Mouse (Mus musculus) heart, postnatal 0 days (tissue): ENCODE data around the gene Zfp286. TPM values are rescaled to one million over a fixed set of nuclear protein-coding genes. Genes with fewer than 3 reads are reported as not detected.

Experiments
- ATAC-seq: fragments of 200-750 bp; cut with Nextera tagmentation; 2 replicates; pipeline ENCODE4 v1.8.0; 2017; ENCODE audit warnings: low read depth, moderate number of reproducible peaks, moderate library complexity; ENCODE audit not compliant: insufficient read depth
- DNase-seq: peaks from one replicate; pipeline ENCODE4 v3.0.0-alpha.2; 2016; ENCODE audit warnings: low spot score
- H3K27ac ChIP-seq: fragments of 300-500 bp; sonication (generic); 2 replicates; pipeline ENCODE4 v1.5.1; 2014; ENCODE audit warnings: low read depth, mild to moderate bottlenecking
- H3K27me3 ChIP-seq: fragments of 300-500 bp; sonication (generic); 2 replicates; pipeline ENCODE4 v1.6.1; 2014; ENCODE audit warnings: low read length, mixed read lengths; ENCODE audit not compliant: control insufficient read depth, insufficient read depth
- H3K36me3 ChIP-seq: fragments of 300-500 bp; sonication (generic); replicated peaks from 2 replicates; pipeline ENCODE4 v1.6.1; 2014; ENCODE audit warnings: low read length, mixed read lengths; ENCODE audit not compliant: control insufficient read depth, insufficient read depth
- H3K4me1 ChIP-seq: fragments of 300-500 bp; sonication (generic); 2 replicates; pipeline ENCODE4 v1.6.1; 2014; ENCODE audit warnings: antibody characterized with exemption; ENCODE audit not compliant: control insufficient read depth, insufficient read depth
- H3K4me2 ChIP-seq: fragments of 300-500 bp; sonication (generic); 2 replicates; pipeline ENCODE4 v1.6.1; 2014; ENCODE audit warnings: low read depth, mild to moderate bottlenecking, low read length, moderate library complexity
- H3K4me3 ChIP-seq: fragments of 300-500 bp; sonication (generic); 2 replicates; pipeline ENCODE4 v1.5.1; 2014; ENCODE audit warnings: low read depth, low read length
- H3K9ac ChIP-seq: fragments of 300-500 bp; sonication (generic); replicated peaks from 2 replicates; pipeline ENCODE4 v1.6.1; 2014; ENCODE audit warnings: low read depth, low read length, mixed read lengths
- H3K9me3 ChIP-seq: fragments of 300-500 bp; sonication (generic); replicated peaks from 2 replicates; pipeline ENCODE4 v1.6.1; 2016; ENCODE audit warnings: low read length; ENCODE audit not compliant: control insufficient read depth
- CTCF ChIP-seq: IDR thresholded peaks from 2 replicates; pipeline ENCODE4 v1.5.1; 2016; ENCODE audit warnings: antibody characterized with exemption, control low read depth, low read depth
- EP300 ChIP-seq: IDR thresholded peaks from 2 replicates; pipeline ENCODE4 v1.6.1; 2016; ENCODE audit warnings: antibody characterized with exemption, low read depth
- WGBS: fragments of 180-500 bp; shearing (Covaris S2); extraction: QIAGEN DNeasy Blood & Tissue Kit; methylation state at CpG from one replicate; pipeline ENCODE4 v1.1.7; 2014; 5-methylcytosine and 5-hydroxymethylcytosine counted together
- polyA plus RNA-seq: library from polyadenylated mRNA; unstranded; fragments of >200 nt; fragmentation: Nextera tagmentation; extraction: Ambion mirVana; gene quantifications from 2 replicates; pipeline ENCODE4 v1.2.1, GENCODE M21; 2015
- total RNA-seq: library from RNA; depleted of rRNA; stranded (reverse); fragments of >200 nt; gene quantifications from 2 replicates; pipeline ENCODE4 v1.2.3, GENCODE M21; 2014; ENCODE audit warnings: low replicate concordance

Zfp286 gene
- total and polyA plus RNA-seq, 2 experiments from 2014 or later: 2.0 to 3.5 TPM

DNA sequence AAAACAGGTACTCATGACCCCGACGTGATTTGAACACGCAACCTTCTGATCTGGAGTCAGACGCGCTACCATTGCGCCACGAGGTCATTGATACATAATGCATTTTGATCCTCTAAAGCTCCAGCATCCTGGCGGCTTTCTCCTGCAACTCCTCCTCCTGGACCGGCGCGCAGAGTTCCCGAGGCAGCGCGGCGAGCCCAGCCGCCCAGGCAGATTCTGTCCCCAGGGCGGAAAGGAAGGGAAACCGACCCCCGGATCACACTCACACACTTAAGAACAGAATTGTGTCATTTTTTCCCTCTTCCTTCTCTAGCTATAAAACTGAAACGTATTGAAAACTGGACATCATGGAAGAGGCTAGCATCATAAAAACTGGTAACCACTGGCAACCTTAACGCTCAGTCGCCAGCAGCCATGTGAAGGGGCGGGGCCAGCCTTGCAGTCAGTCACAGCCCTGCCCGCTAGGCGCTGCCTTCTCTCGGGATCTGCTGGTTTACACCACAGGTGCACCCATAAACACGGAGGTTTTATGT is 43.2 kb downstream of the Zfp286 start:
- no peak overlapping the region for H3K27ac ChIP-seq
- no peak for DNase-seq
- H3K36me3 ChIP-seq: no peaks in the 10 kb centered on the region
- H3K9ac ChIP-seq: no peak overlapping the region
- H3K4me3 ChIP-seq: peak overlapping the region; percentile 31
- no peaks in the 10 kb centered on the region for H3K9me3 ChIP-seq
- no peaks in the 10 kb centered on the region for H3K4me1 ChIP-seq
- 3% methylated on average over 27 of the region's 27 CpGs for WGBS
- no peak for TF ChIP-seq EP300
- no peak for TF ChIP-seq CTCF
- H3K4me2 ChIP-seq: peak overlapping the region; percentile 57
- ATAC-seq: peak; percentile 66
- 0 out of 2 replicates have a peak, but pooled peaks cover 4% of the 10 kb centered on the region for H3K27me3 ChIP-seq

DNA sequence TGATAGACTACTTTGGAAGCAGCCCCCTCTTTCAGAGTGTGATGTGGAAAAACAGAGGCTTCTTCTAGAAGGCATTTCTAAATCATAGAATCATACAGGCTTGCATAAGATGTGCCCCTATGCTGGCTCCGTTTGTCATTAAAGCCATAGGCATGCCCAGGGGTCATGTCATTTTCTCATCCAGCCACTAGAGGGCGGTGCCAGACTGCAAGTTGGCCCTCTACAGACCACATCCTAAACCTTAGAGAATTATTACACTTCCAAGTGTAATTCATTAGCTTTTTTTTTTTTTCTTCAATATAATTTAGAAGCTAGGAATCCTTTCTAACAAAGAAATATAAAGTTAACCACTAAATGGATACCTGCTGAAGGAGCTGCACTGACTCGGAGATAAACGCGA is 45.2 kb downstream of the Zfp286 start:
- DNase-seq (peak; percentile 60), ATAC-seq (peak; percentile 53; the same call in 1 of the 2 replicates)
- 48% methylated on average over 5 of the region's 5 CpGs for WGBS
- no peak overlapping the region for H3K4me2 ChIP-seq
- 0 out of 2 replicates have a peak, but pooled peaks cover 4% of the 10 kb centered on the region for H3K27me3 ChIP-seq
- H3K4me1 ChIP-seq: no peaks in the 10 kb centered on the region
- no peak overlapping the region for H3K9ac ChIP-seq
- TF ChIP-seq CTCF (peak; percentile 95), EP300 (no peak)
- no peaks in the 10 kb centered on the region for H3K9me3 ChIP-seq
- no peak overlapping the region for H3K4me3 ChIP-seq
- H3K36me3 ChIP-seq: no peaks in the 10 kb centered on the region
- no peak overlapping the region for H3K27ac ChIP-seq

DNA sequence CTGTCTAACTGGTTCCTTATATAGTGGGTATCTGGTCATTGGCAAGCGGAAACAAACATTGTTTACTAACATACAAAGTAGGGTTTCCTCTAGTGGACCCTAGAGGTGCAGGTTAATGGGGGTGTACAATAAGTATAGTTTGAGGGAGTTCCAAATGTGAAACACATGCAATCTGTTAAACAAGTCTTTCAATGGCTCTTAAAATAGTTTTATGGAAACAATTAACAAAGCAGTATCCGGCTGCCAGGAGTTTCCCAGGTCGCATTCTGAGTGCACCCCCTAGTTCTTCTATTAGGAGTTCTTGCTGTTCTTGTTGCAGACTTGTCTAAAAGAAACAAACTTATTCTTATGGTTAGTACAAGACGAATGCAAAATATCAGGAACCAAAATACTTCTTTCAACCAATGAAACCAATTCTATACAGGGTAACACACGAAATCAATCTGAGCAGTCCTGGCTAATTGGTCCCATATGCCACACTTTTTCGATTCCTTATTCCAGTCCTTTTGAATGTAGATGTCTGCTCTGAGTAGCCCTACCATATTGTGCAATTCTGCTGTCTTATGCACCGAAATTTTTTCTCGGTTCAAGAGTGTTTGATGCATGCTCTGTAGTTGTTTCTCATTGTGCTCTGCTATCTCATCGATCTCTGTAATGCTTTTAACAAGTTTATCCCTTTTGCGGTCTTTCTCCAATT is 46.9 kb downstream of the Zfp286 start:
- TF ChIP-seq EP300: no peak
- TF ChIP-seq CTCF: no peak
- no peaks in the 10 kb centered on the region for H3K36me3 ChIP-seq
- H3K4me3 ChIP-seq: no peak overlapping the region
- H3K27ac ChIP-seq: no peak overlapping the region
- no peaks in the 10 kb centered on the region for H3K4me1 ChIP-seq
- DNase-seq (no peak), ATAC-seq (no peak)
- H3K9ac ChIP-seq: no peak overlapping the region
- no peak overlapping the region for H3K4me2 ChIP-seq
- 71% methylated on average over 10 of the region's 10 CpGs for WGBS
- no peaks in the 10 kb centered on the region for H3K27me3 ChIP-seq
- H3K9me3 ChIP-seq: no peaks in the 10 kb centered on the region

DNA sequence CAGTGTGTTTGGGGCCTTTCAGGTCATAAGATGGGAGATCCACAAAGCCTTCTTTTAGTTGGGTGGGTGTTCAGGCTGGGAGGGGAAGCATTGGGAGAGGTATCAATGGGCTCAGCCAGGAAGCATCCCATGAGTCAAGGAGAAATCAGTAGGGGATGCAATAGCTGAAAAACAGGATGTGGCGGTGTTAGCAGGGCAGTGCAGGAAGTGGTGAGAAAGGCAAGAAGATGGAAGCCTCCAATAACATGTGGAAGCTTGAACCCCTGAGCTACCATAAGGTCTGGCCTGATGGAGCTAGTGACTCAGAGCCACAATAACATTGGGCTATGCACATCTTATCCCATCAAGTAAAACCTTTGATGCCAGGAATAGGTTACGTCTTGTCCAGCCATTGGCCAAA is 48.1 kb downstream of the Zfp286 start:
- DNase-seq (no peak), ATAC-seq (no peak)
- no peaks in the 10 kb centered on the region for H3K9me3 ChIP-seq
- TF ChIP-seq EP300 (no peak), CTCF (no peak)
- no peaks in the 10 kb centered on the region for H3K36me3 ChIP-seq
- H3K4me1 ChIP-seq: no peaks in the 10 kb centered on the region
- H3K27me3 ChIP-seq: no peaks in the 10 kb centered on the region
- WGBS: 74% methylated on average over 2 of the region's 2 CpGs
- no peak overlapping the region for H3K9ac ChIP-seq
- no peak overlapping the region for H3K4me2 ChIP-seq
- H3K27ac ChIP-seq: no peak overlapping the region
- no peak overlapping the region for H3K4me3 ChIP-seq

DNA sequence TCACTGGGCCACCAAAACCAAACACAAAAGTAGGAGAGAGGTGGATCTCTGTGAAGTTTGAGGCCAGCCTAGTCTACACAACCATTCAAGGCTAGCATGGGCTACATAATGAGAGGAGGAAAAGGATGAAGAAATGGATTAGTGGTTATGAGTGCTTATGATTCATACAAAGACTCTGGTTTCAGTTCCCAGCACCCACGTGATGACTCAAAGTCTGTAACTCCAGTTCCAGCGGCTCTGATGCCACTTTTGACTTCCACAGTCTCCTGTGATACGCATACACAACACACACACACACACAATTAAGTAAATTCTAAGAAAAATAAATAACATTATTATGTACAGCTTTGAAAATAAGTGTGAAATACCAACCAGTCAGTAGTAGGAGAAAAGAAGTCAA is 56.6 kb downstream of the Zfp286 start:
- H3K27ac ChIP-seq: no peak overlapping the region
- H3K4me3 ChIP-seq: no peak overlapping the region
- no peaks in the 10 kb centered on the region for H3K27me3 ChIP-seq
- ATAC-seq (no peak), DNase-seq (no peak)
- H3K36me3 ChIP-seq: peaks cover 5% of the 10 kb centered on the region; the same call in 1 of the 2 replicates
- no peaks in the 10 kb centered on the region for H3K9me3 ChIP-seq
- no peak overlapping the region for H3K9ac ChIP-seq
- TF ChIP-seq CTCF (no peak), EP300 (no peak)
- no peak overlapping the region for H3K4me2 ChIP-seq
- H3K4me1 ChIP-seq: no peaks in the 10 kb centered on the region
- 75% methylated on average over 3 of the region's 3 CpGs for WGBS

- H3K4me2 ChIP-seq: no peak overlapping the region
- ATAC-seq: no peak
- TF ChIP-seq EP300 (no peak), CTCF (peak; percentile 8; the same call in 1 of the 2 replicates)
- H3K9ac ChIP-seq: no peak overlapping the region
- H3K4me1 ChIP-seq: no peaks in the 10 kb centered on the region
- H3K36me3 ChIP-seq: peaks cover 11% of the 10 kb centered on the region; the same call in 1 of the 2 replicates
- H3K4me3 ChIP-seq: peak overlapping the region; percentile 63; the same call in 1 of the 2 replicates
- 21% methylated on average over 5 of the region's 5 CpGs for WGBS
- DNase-seq: no peak
- no peaks in the 10 kb centered on the region for H3K9me3 ChIP-seq
- no peak overlapping the region for H3K27ac ChIP-seq
- no peaks in the 10 kb centered on the region for H3K27me3 ChIP-seq
Observed at GRCm38 (mm10) chr11:62732022-62732387, 57.3 kb downstream of the Zfp286 start.
